Mouse (Mus musculus) heart, embryonic 13.5 days (tissue): ENCODE data around the gene Kif5c. TPM values are rescaled to one million over a fixed set of nuclear protein-coding genes. Genes with fewer than 3 reads are reported as not detected.
A peak's percentile ranks its signal among the peaks of the same experiment; 100 is the strongest.

Experiments
- ATAC-seq: fragments of 200-750 bp; cut with Nextera tagmentation; 2 replicates; pipeline ENCODE4 v1.8.0; 2017; ENCODE audit warnings: moderate TSS enrichment; ENCODE audit not compliant: insufficient number of reproducible peaks, low FRiP score, low TSS enrichment; ENCODE audit errors: extremely low read depth
- H3K27ac ChIP-seq: fragments of 300-500 bp; sonication (generic); replicated peaks from 2 replicates; pipeline ENCODE4 v1.5.1; 2015; ENCODE audit warnings: moderate library complexity, mild to moderate bottlenecking, inconsistent platforms
- H3K27me3 ChIP-seq: fragments of 300-500 bp; sonication (generic); replicated peaks from 2 replicates; pipeline ENCODE4 v1.6.1; 2015; ENCODE audit warnings: mild to moderate bottlenecking, inconsistent platforms
- H3K36me3 ChIP-seq: fragments of 300-500 bp; sonication (generic); 2 replicates; pipeline ENCODE4 v1.6.1; 2015; ENCODE audit warnings: mild to moderate bottlenecking, inconsistent platforms
- H3K4me1 ChIP-seq: fragments of 300-500 bp; sonication (generic); 2 replicates; pipeline ENCODE4 v1.6.1; 2015; ENCODE audit warnings: inconsistent platforms
- H3K4me2 ChIP-seq: fragments of 300-500 bp; sonication (generic); 2 replicates; pipeline ENCODE4 v1.6.1; 2015; ENCODE audit warnings: inconsistent platforms, mild to moderate bottlenecking, moderate library complexity
- H3K4me3 ChIP-seq: fragments of 300-500 bp; sonication (generic); 2 replicates; pipeline ENCODE4 v1.5.1; 2015; ENCODE audit warnings: moderate library complexity, mild to moderate bottlenecking, inconsistent platforms
- H3K9ac ChIP-seq: fragments of 300-500 bp; sonication (generic); 2 replicates; pipeline ENCODE4 v1.6.1; 2015; ENCODE audit warnings: inconsistent platforms, mild to moderate bottlenecking, moderate library complexity
- H3K9me3 ChIP-seq: fragments of 300-500 bp; sonication (generic); 2 replicates; pipeline ENCODE4 v1.6.1; 2016; ENCODE audit warnings: inconsistent platforms
- WGBS: fragments of 180-500 bp; shearing (Covaris S2); methylation state at CpG from one replicate; pipeline ENCODE4 v1.1.7; 2015; ENCODE audit warnings: mixed read lengths; 5-methylcytosine and 5-hydroxymethylcytosine counted together
- polyA plus RNA-seq: library from polyadenylated mRNA; unstranded; fragments of >200 nt; fragmentation: Nextera tagmentation; extraction: Ambion mirVana; gene quantifications from 2 replicates; pipeline ENCODE4 v1.2.1, GENCODE M21; 2015

Gene Kif5c
- polyA plus RNA-seq, result 0.84 and 1.0 TPM in 2 replicates

DNA sequence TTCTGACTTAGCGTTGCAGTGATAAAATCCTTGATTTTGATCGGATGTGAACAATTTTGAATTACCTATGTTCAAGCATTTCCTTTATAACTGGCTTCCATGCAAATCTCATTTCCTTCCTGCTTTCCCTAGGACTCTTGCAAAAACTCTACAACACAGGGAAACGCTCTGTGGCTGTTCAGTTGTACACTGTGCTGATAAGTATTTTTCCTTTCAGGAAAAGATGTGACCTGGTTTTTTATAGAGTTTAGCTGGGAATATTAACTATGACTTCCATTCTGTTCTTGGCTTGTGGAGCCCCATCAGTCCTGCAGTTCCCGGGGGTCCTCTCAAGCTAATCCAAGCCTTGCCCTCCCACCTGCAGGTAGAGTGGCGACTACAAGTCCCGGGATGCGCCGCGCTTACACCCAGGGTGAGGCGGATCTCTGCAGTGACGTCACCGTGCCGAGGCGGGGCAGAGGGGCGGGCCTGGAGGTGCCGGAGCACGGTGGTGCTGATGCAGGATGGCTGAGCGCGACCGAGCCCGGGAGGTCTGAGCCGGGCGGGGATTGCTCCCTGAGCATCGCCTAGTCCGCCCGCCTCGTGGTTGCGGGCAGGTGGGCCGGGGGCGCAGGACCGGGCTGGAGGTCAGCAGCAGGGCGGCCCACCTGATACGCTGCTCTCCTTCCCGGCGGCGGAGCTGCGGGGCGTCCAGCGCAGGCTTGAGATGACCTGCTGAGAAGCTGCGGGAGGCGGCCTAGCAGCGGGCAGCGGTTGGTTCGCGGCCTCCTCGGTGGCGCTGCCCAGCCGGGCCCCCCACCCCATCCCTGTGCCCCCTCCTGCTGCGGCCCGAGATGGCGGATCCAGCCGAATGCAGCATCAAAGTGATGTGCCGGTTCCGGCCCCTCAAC is at the start of gene Kif5c:
Kif5c (plus strand) TSS at position 470 of the 890 bp plus-strand sequence.
- Histone ChIP-seq H3K27ac (no peak within 1 kb of the TSS), H3K4me3 (peak within 1 kb of the TSS; percentile 75), H3K9me3 (no peaks in the 10 kb centered on the region), H3K9ac (peak within 1 kb of the TSS; percentile 60), H3K4me1 (peaks cover 19% of the 10 kb centered on the region), H3K36me3 (no peaks in the 10 kb centered on the region), H3K4me2 (peak within 1 kb of the TSS; percentile 99), H3K27me3 (peaks cover 31% of the 10 kb centered on the region)
- WGBS, result 4% methylated on average over 52 of the region's 54 CpGs
- peak; percentile 78 for ATAC-seq

DNA sequence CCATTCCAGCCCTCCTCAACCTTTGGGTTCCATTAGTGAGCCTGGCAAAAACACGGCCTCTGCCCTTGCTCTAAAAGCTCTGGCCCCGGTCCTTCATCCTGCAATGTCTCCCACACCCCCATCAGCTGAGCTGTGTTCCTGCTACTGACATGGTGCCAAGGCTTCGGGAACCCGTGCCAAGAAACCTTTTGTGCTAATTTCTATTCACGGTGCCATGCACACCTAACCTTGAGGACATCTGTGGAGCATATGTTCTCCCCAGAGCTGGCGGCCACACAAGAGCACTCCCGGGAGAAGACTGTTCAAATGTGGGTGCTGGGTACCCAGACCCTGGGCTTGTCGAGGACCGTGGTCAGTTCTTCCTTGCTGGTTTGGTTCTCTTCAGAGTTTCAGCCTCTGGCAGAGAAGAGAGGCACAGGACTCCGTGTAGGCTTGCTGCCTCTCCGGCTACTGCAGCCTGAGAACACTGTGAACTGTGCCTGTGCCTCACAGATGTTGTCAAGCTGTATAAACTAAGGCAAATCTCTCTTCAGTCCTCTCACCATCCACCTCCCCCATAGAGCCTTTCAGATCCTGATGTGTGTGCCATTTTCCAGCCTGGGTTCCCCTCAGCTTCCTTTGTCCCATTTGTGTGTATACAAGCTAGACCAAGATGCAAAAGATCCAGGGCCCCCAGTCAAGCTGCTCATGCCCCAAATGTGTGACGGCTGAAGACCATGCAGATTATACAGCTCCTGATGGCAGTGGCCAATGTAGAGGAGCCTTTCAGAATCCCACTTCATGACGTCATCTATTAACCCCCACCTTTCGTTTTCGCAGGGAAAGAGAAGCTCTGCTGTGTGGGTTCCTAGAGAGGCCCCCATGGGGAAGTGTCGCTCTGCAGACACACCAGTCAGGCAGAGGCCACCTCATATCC is 49.0 kb upstream of the Kif5c start:
- no peak for ATAC-seq
- no peak overlapping the region for H3K9ac ChIP-seq
- H3K4me1 ChIP-seq, result peaks cover 26% of the 10 kb centered on the region
- WGBS, result 64% methylated on average over 16 of the region's 16 CpGs
- H3K36me3 ChIP-seq, result no peaks in the 10 kb centered on the region
- no peaks in the 10 kb centered on the region for H3K9me3 ChIP-seq
- H3K4me2 ChIP-seq, result peak overlapping the region; percentile 25
- H3K4me3 ChIP-seq, result no peak overlapping the region
- no peak overlapping the region for H3K27ac ChIP-seq
- H3K27me3 ChIP-seq, result no peaks in the 10 kb centered on the region

DNA sequence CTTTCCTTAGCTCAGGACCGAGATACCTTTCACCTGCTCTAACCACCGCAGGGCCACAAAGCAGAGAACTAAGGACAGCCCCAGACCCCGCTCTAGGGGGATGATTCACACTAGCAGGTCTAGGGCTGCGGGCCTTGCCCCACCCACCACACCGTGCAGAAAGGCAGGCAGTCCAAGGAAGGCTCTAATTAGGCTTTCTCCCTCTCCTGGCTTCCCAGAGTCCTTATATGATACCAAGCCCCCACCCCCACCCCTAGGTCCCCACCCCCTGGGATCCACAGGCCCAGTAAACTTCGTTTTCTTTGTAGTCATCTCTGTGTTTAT is 48.4 kb upstream of the Kif5c start:
- Histone ChIP-seq H3K9me3 (no peaks in the 10 kb centered on the region), H3K4me3 (no peak overlapping the region), H3K9ac (no peak overlapping the region), H3K27ac (no peak overlapping the region), H3K4me2 (peak overlapping the region; percentile 25; the same call in 1 of the 2 replicates), H3K4me1 (peaks cover 26% of the 10 kb centered on the region), H3K27me3 (no peaks in the 10 kb centered on the region), H3K36me3 (no peaks in the 10 kb centered on the region)
- 48% methylated on average over 6 of the region's 6 CpGs for WGBS
- no peak for ATAC-seq

DNA sequence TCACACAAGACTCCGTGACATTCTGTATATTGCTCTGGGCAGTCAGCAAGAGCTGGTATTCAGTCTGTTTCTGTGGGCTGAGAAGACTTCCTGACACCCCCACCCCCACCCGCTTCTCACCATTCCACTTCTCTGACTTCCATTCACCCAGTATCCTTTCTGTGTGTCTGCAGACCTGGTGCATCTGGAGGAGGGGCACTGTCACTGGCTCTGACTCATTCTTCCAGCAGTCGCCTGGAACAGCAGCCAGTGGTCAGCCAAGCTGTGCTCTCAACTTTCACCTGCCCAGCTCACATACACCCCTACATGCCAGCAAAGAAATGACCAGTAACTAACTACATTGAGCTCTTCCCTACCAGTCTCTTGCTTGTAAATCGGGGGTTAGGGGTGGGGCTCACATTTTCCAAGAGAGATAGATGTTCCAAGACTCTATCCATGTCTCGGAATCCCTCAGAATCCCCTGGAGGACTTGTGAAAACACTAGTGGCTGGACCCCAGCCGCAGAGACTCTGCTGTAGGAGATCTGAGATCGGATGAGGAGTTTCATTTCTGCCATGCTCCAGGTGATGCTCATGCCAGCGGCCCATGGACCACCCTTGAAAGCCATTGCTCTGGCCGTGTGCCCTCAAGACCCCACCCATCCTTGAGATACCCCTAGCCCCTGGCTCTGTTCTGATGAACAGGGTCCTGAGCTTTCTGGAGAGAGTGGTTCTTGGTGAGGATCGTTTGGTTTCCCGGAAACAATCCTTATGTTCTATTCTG is 47.8 kb upstream of the Kif5c start:
- 61% methylated on average over 11 of the region's 11 CpGs for WGBS
- no peak for ATAC-seq
- no peaks in the 10 kb centered on the region for H3K27me3 ChIP-seq

DNA sequence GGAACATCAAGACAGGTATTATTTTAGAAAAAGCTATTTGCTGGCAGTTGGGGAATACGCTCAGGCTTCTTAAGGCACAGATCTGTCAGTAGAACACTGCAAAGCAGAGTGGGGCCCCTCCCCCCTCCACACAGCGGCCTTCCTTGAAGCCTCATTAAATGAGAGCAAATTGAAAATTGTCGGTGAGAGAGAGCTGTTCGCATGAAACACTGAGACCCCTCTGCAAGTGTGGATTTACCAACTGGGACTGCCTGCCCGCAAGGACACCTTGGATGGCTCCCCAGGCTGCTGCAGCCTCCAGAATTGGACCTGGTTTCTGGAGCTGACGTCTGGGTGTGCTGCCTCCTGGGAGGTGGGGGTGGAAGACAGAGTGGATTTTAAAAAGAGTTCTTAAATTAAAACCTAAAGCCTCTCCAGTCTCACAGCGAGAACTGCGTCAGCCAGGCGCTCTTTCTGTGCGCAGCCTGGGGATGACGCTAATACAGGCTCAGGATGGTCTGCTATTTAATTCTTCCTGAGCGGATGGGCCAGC is 46.9 kb upstream of the Kif5c start:
- Histone ChIP-seq H3K4me1 (peaks cover 26% of the 10 kb centered on the region), H3K36me3 (no peaks in the 10 kb centered on the region), H3K9me3 (no peaks in the 10 kb centered on the region), H3K27ac (no peak overlapping the region), H3K4me2 (no peak overlapping the region), H3K27me3 (no peaks in the 10 kb centered on the region), H3K4me3 (no peak overlapping the region), H3K9ac (no peak overlapping the region)
- WGBS, result 65% methylated on average over 12 of the region's 12 CpGs
- no peak for ATAC-seq

More for the DNA sequence above, 47.8 kb upstream of the Kif5c start:
- Histone ChIP-seq H3K9me3 (no peaks in the 10 kb centered on the region), H3K4me2 (no peak overlapping the region), H3K4me3 (no peak overlapping the region), H3K9ac (no peak overlapping the region), H3K36me3 (no peaks in the 10 kb centered on the region), H3K27ac (no peak overlapping the region), H3K4me1 (peaks cover 26% of the 10 kb centered on the region)

DNA sequence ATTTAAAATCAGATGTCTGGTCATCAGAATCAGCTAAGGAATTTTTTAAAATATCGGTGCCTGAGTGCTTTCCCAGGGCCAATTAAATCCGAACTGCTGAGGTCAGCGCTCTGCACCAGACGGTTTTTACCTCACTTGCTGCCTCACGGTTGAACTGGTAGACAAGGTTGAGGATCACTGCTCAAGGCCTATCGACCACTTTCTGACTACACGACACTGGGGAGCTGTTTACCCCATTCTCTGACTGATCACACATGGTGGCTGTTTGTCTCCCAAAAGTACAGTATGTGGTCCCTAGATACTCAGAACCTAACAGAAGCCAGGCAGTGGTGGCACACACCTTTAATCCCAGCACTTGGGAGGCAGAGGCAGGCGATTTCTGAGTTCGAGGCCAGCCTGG is 46.4 kb upstream of the Kif5c start:
- no peak overlapping the region for H3K4me3 ChIP-seq
- 76% methylated on average over 9 of the region's 9 CpGs for WGBS
- H3K9me3 ChIP-seq, result no peaks in the 10 kb centered on the region
- H3K27me3 ChIP-seq, result no peaks in the 10 kb centered on the region
- no peaks in the 10 kb centered on the region for H3K36me3 ChIP-seq
- H3K4me2 ChIP-seq, result no peak overlapping the region
- no peak for ATAC-seq
- no peak overlapping the region for H3K27ac ChIP-seq
- no peak overlapping the region for H3K9ac ChIP-seq
- H3K4me1 ChIP-seq, result peaks cover 26% of the 10 kb centered on the region

DNA sequence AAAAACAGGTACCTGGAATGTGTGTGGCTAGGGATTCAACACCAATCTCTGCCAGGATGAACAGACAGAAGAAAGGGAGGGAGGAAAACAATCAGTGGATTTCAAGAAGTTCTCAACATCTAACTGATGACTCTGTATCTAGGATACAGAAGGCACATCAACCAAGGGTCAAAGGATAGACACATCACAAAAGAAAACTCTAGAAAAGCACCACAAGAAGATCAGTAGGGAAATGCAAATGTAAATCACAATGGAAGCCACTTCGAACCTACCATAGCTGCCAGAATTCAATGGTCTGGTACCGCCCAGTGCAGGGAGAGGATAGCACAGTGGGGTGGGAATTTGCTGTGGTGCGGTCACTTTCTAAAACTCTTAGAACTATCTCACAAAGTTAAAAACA is 45.8 kb upstream of the Kif5c start:
- Histone ChIP-seq H3K4me2 (no peak overlapping the region), H3K36me3 (no peaks in the 10 kb centered on the region), H3K27me3 (no peaks in the 10 kb centered on the region), H3K9me3 (no peaks in the 10 kb centered on the region), H3K27ac (no peak overlapping the region), H3K4me1 (peaks cover 26% of the 10 kb centered on the region), H3K4me3 (no peak overlapping the region), H3K9ac (no peak overlapping the region)
- 93% methylated on average over 3 of the region's 3 CpGs for WGBS
- ATAC-seq, result no peak

DNA sequence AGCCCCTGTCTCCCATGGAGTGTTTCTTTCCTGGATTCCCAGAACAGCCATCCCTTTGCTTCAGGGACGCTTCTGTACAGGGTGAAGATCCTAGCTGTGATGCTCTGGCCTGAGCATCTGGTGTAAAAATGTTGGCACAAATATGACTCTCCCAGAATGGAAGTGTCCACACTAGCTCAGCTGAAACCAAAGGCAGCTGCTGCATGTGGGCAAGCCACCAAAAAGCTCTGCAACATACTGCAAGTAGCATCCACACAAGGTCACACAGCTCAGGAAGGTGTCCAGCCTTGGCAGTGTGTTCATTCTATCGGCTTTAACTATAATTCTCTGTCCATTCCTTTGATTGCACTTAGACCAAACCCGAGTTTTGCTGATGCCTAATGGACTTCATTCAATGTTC is 38.5 kb upstream of the Kif5c start:
- WGBS, result 76% methylated on average over 3 of the region's 3 CpGs
- Histone ChIP-seq H3K27me3 (no peaks in the 10 kb centered on the region), H3K27ac (no peak overlapping the region), H3K9ac (no peak overlapping the region), H3K4me3 (no peak overlapping the region), H3K4me2 (no peak overlapping the region), H3K36me3 (no peaks in the 10 kb centered on the region), H3K4me1 (no peaks in the 10 kb centered on the region), H3K9me3 (no peaks in the 10 kb centered on the region)
- ATAC-seq, result no peak

DNA sequence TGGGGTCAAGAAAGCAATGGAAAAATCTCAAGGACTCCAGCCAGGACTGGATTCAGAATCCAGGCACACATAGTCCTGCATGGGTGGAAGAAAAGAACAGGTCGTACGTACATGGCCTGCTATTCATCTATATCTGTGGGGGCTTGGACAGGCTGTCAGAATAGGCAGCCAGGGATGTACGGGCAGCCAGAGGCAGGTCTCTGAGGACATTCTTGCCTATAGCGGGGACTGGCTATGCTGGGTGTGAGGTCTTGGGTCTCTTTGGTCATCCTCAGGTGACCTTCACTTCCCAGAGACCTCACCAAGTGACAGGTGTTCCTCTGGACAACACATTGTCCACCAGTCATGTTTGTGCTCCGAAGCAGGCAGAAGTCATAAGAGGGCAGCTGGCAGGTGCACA is 36.6 kb upstream of the Kif5c start:
- Histone ChIP-seq H3K27ac (no peak overlapping the region), H3K4me1 (no peaks in the 10 kb centered on the region), H3K4me3 (no peak overlapping the region), H3K9ac (no peak overlapping the region), H3K36me3 (no peaks in the 10 kb centered on the region), H3K4me2 (no peak overlapping the region), H3K9me3 (no peaks in the 10 kb centered on the region), H3K27me3 (no peaks in the 10 kb centered on the region)
- no peak for ATAC-seq
- WGBS, result 67% methylated on average over 5 of the region's 5 CpGs

DNA sequence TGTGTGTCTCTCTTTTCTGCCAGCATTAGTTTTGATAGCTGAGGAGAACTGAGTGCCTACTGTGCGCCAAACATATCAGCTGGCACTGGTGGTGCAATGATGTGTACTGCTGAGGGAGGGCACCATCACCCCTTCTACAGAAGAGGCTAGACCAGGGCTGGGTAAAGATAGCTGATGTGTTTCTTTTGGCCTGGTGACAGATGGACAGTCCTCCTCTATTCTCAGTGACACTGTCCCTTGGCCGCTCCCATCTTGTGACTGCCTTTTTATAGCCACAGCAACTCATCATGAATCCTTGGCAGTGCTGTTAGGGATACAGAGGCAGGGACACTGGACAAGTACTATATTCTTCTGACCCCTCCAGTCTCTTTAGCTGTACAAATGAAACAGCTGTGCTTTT is 35.8 kb upstream of the Kif5c start:
- ATAC-seq, result no peak
- no peaks in the 10 kb centered on the region for H3K36me3 ChIP-seq
- H3K4me3 ChIP-seq, result no peak overlapping the region
- no peak overlapping the region for H3K27ac ChIP-seq
- no peaks in the 10 kb centered on the region for H3K4me1 ChIP-seq
- H3K9ac ChIP-seq, result no peak overlapping the region
- H3K9me3 ChIP-seq, result no peaks in the 10 kb centered on the region
- no peaks in the 10 kb centered on the region for H3K27me3 ChIP-seq
- H3K4me2 ChIP-seq, result no peak overlapping the region
- 86% methylated on average over 2 of the region's 2 CpGs for WGBS

DNA sequence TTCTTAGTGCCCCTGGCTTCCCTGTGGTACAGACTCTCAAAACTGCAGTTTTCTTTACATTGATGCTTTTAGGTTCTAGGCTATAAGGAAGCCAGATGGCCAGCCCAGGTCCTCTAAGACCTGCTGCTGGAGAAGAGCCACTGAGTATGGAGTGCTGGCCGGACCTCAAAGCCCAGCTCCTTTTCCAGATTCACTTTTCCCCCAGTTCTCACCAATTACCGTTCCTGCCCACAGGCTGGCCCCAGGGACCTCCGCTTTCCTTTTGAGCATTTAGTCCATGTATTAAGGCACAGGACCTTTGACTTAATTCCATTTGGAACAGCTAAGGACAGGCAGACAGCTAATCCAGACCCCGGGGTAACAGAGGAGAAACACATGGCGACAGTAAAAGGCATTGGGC is 28.6 kb upstream of the Kif5c start:
- Histone ChIP-seq H3K9me3 (no peaks in the 10 kb centered on the region), H3K4me2 (no peak overlapping the region), H3K27me3 (no peaks in the 10 kb centered on the region), H3K9ac (no peak overlapping the region), H3K36me3 (no peaks in the 10 kb centered on the region), H3K4me3 (no peak overlapping the region), H3K27ac (no peak overlapping the region), H3K4me1 (no peaks in the 10 kb centered on the region)
- WGBS, result 59% methylated on average over 5 of the region's 5 CpGs
- ATAC-seq, result no peak
